In genomic region chr2:152789591-152789999, GRCm38 (mm10) we compare ENCODE assay signal across 8 mouse cellular contexts. TPM values are rescaled to one million over a fixed set of nuclear protein-coding genes. Genes with fewer than 3 reads are reported as not detected.
A peak's percentile ranks its signal among the peaks of the same experiment; 100 is the strongest.
DNase-seq lines count a peak whose midpoint lies in the region; ATAC-seq and TF ChIP-seq lines count a peak whose summit lies in the region.

No protein-coding gene starts in this region.

- H3K4me2 ChIP-seq in midbrain, embryonic 16.5 days (ENCODE audit: low read length), result no peak overlapping the region
- H3K4me2 ChIP-seq in intestine, postnatal 0 days (replicated peaks; ENCODE audit: low read depth), result no peak overlapping the region
- no peak overlapping the region for H3K4me2 ChIP-seq in stomach, postnatal 0 days (replicated peaks; ENCODE audit: low read depth)

- ATAC-seq in midbrain, embryonic 16.5 days, result no peak
- peak; percentile 58 for ATAC-seq in granulocyte monocyte progenitor cell, adult 5-6 weeks (replicated peaks; ENCODE audit: poor library complexity, severe bottlenecking)
- ATAC-seq in intestine, postnatal 0 days, result no peak
- peak; percentile 74 for ATAC-seq in megakaryocyte, adult 5-6 weeks (ENCODE audit: poor library complexity, severe bottlenecking)
- 0 out of 2 replicates have a peak, but pooled peaks have one; percentile 35 for ATAC-seq in stomach, postnatal 0 days (ENCODE audit: low FRiP score, low TSS enrichment)

- no peak for TF ChIP-seq CTCF in intestine, postnatal 0 days (IDR thresholded peaks at IDR 0.05; ENCODE audit: low read depth)
- TF ChIP-seq CTCF in stomach, postnatal 0 days (IDR thresholded peaks at IDR 0.05; ENCODE audit: low read depth), result no peak

- peaks cover 25% of the 10 kb centered on the region for H3K4me1 ChIP-seq in midbrain, embryonic 10.5 days
- peaks cover 4% of the 10 kb centered on the region; the same call in 1 of the 2 replicates for H3K4me1 ChIP-seq in midbrain, embryonic 16.5 days (ENCODE audit: control insufficient read depth, insufficient read depth, low read length)
- H3K4me1 ChIP-seq in intestine, postnatal 0 days (replicated peaks; ENCODE audit: control insufficient read depth, insufficient read depth, low read length), result no peaks in the 10 kb centered on the region
- H3K4me1 ChIP-seq in stomach, postnatal 0 days (replicated peaks; ENCODE audit: control insufficient read depth, insufficient read depth), result peaks cover 19% of the 10 kb centered on the region

- no peak overlapping the region for H3K4me3 ChIP-seq in midbrain, embryonic 10.5 days
- H3K4me3 ChIP-seq in midbrain, embryonic 16.5 days (ENCODE audit: low read depth, low read length), result no peak overlapping the region
- H3K4me3 ChIP-seq in intestine, postnatal 0 days (ENCODE audit: low read depth, low read length), result no peak overlapping the region
- H3K4me3 ChIP-seq in stomach, postnatal 0 days (ENCODE audit: low read depth, low read length), result no peak overlapping the region

- no peak overlapping the region for H3K9ac ChIP-seq in midbrain, embryonic 16.5 days (ENCODE audit: low read depth, low read length)
- H3K9ac ChIP-seq in intestine, postnatal 0 days (ENCODE audit: low read depth, low read length), result no peak overlapping the region
- H3K9ac ChIP-seq in stomach, postnatal 0 days (ENCODE audit: low read length), result no peak overlapping the region

- no peak for TF ChIP-seq EP300 in stomach, postnatal 0 days (optimal IDR thresholded peaks at IDR 0.05)

- H3K36me3 ChIP-seq in midbrain, embryonic 10.5 days, result peaks cover 25% of the 10 kb centered on the region
- no peaks in the 10 kb centered on the region for H3K36me3 ChIP-seq in midbrain, embryonic 16.5 days (ENCODE audit: control insufficient read depth, insufficient read depth, low read length)
- H3K36me3 ChIP-seq in intestine, postnatal 0 days (ENCODE audit: control insufficient read depth, insufficient read depth), result no peaks in the 10 kb centered on the region; the same call in 1 of the 2 replicates
- no peaks in the 10 kb centered on the region for H3K36me3 ChIP-seq in stomach, postnatal 0 days (ENCODE audit: control insufficient read depth, insufficient read depth, low read length)

- no peaks in the 10 kb centered on the region for H3K9me3 ChIP-seq in midbrain, embryonic 10.5 days (replicated peaks)
- H3K9me3 ChIP-seq in midbrain, embryonic 16.5 days (replicated peaks; ENCODE audit: control insufficient read depth, low read length, poor library complexity, severe bottlenecking), result no peaks in the 10 kb centered on the region
- no peaks in the 10 kb centered on the region for H3K9me3 ChIP-seq in intestine, postnatal 0 days (ENCODE audit: control insufficient read depth)
- no peaks in the 10 kb centered on the region for H3K9me3 ChIP-seq in stomach, postnatal 0 days (ENCODE audit: control insufficient read depth, low read length)

- peak overlapping the region; percentile 72 for H3K27ac ChIP-seq in midbrain, embryonic 10.5 days (replicated peaks)
- H3K27ac ChIP-seq in midbrain, embryonic 16.5 days (ENCODE audit: low read length), result no peak overlapping the region
- H3K27ac ChIP-seq in intestine, postnatal 0 days (ENCODE audit: low read depth, low read length), result peak overlapping the region; percentile 28
- H3K27ac ChIP-seq in stomach, postnatal 0 days (replicated peaks), result peak overlapping the region; percentile 65

- WGBS in midbrain, embryonic 10.5 days, result 69% methylated on average over 4 of the region's 4 CpGs
- 76% methylated on average over 4 of the region's 4 CpGs for WGBS in midbrain, embryonic 16.5 days
- WGBS in intestine, postnatal 0 days, result 18% methylated on average over 4 of the region's 4 CpGs
- 20% methylated on average over 4 of the region's 4 CpGs for WGBS in stomach, postnatal 0 days

- DNase-seq in midbrain, embryonic 10.5 days (ENCODE audit: low spot score), result no peak
- DNase-seq in stomach, postnatal 0 days (ENCODE audit: low spot score), result no peak
- no peak for DNase-seq in right cerebral cortex, postnatal 36 days (ENCODE audit: low spot score in 2 of 2)
- DNase-seq in frontal cortex, postnatal 25 days (ENCODE audit: low spot score in 2 of 2), result no peak

- no peaks in the 10 kb centered on the region for H3K27me3 ChIP-seq in midbrain, embryonic 10.5 days (ENCODE audit: low read depth, poor library complexity, severe bottlenecking)
- no peaks in the 10 kb centered on the region for H3K27me3 ChIP-seq in midbrain, embryonic 16.5 days (ENCODE audit: control insufficient read depth, insufficient read depth, low read depth, low read length)
- H3K27me3 ChIP-seq in intestine, postnatal 0 days (replicated peaks; ENCODE audit: control insufficient read depth, insufficient read depth, low read length), result no peaks in the 10 kb centered on the region
- no peaks in the 10 kb centered on the region for H3K27me3 ChIP-seq in stomach, postnatal 0 days (ENCODE audit: control insufficient read depth, insufficient read depth, low read length)

RNA-seq across cellular contexts. Expression of gene Cox4i2, which starts 35.6 kb away (rescaled TPM):
- 4.2 and 4.6 TPM in 2 replicates for polyA plus RNA-seq in midbrain, embryonic 10.5 days (2016; fragmentation: Nextera tagmentation; extraction: Ambion mirVana)
- polyA plus RNA-seq in midbrain, embryonic 16.5 days (2015; fragmentation: Nextera tagmentation; extraction: Ambion mirVana), result 5.0 and 5.4 TPM in 2 replicates
- total RNA-seq in granulocyte monocyte progenitor cell, adult 5-6 weeks (2014; fragmentation: Nextera tagmentation), result 6.8 and 13.0 TPM in 2 replicates
- 6.0 TPM in 1 of 2 replicates, not detected in the other for total RNA-seq in granulocyte monocyte progenitor cell, adult 5-6 weeks (2017)
- 9.3 and 9.5 TPM in 2 replicates for polyA plus RNA-seq in intestine, postnatal 0 days (2015; fragmentation: Nextera tagmentation; extraction: Ambion mirVana)
- 0.20 and 0.55 TPM in 2 replicates for total RNA-seq in megakaryocyte, adult 5-6 weeks (2015)
- 0.41 TPM in 1 of 2 replicates, not detected in the other for total RNA-seq in megakaryocyte, adult 5-6 weeks (2017)
- 9.8 and 10.6 TPM in 2 replicates for polyA plus RNA-seq in stomach, postnatal 0 days (2015; fragmentation: Nextera tagmentation; extraction: Ambion mirVana)

RNA-seq across cellular contexts. Expression of gene Bcl2l1, which starts 41.9 kb away (rescaled TPM):
- 107 and 128 TPM in 2 replicates for polyA plus RNA-seq in midbrain, embryonic 10.5 days (2016; fragmentation: Nextera tagmentation; extraction: Ambion mirVana)
- 186 and 194 TPM in 2 replicates for polyA plus RNA-seq in midbrain, embryonic 16.5 days (2015; fragmentation: Nextera tagmentation; extraction: Ambion mirVana)
- 13.2 and 27.8 TPM in 2 replicates for total RNA-seq in granulocyte monocyte progenitor cell, adult 5-6 weeks (2014; fragmentation: Nextera tagmentation)
- 10.3 and 25.2 TPM in 2 replicates for total RNA-seq in granulocyte monocyte progenitor cell, adult 5-6 weeks (2017)
- polyA plus RNA-seq in intestine, postnatal 0 days (2015; fragmentation: Nextera tagmentation; extraction: Ambion mirVana), result 58.5 and 62.5 TPM in 2 replicates
- total RNA-seq in megakaryocyte, adult 5-6 weeks (2015), result 7.1 and 9.3 TPM in 2 replicates
- 9.3 and 12.8 TPM in 2 replicates for total RNA-seq in megakaryocyte, adult 5-6 weeks (2017)
- 45.6 and 48.7 TPM in 2 replicates for polyA plus RNA-seq in stomach, postnatal 0 days (2015; fragmentation: Nextera tagmentation; extraction: Ambion mirVana)

RNA-seq across cellular contexts. Expression of gene Id1, which starts 53.5 kb away (rescaled TPM):
- polyA plus RNA-seq in midbrain, embryonic 10.5 days (2016; fragmentation: Nextera tagmentation; extraction: Ambion mirVana), result 70.2 and 86.2 TPM in 2 replicates
- 23.7 and 35.7 TPM in 2 replicates for polyA plus RNA-seq in midbrain, embryonic 16.5 days (2015; fragmentation: Nextera tagmentation; extraction: Ambion mirVana)
- 5.5 and 7.6 TPM in 2 replicates for total RNA-seq in granulocyte monocyte progenitor cell, adult 5-6 weeks (2014; fragmentation: Nextera tagmentation)
- 5.0 and 6.6 TPM in 2 replicates for total RNA-seq in granulocyte monocyte progenitor cell, adult 5-6 weeks (2017)
- polyA plus RNA-seq in intestine, postnatal 0 days (2015; fragmentation: Nextera tagmentation; extraction: Ambion mirVana), result 76.1 and 92.4 TPM in 2 replicates
- total RNA-seq in megakaryocyte, adult 5-6 weeks (2015), result 28.4 and 48.3 TPM in 2 replicates
- total RNA-seq in megakaryocyte, adult 5-6 weeks (2017), result 35.0 and 40.1 TPM in 2 replicates
- 191 and 228 TPM in 2 replicates for polyA plus RNA-seq in stomach, postnatal 0 days (2015; fragmentation: Nextera tagmentation; extraction: Ambion mirVana)

RNA-seq across cellular contexts. Expression of gene Tpx2, which starts 58.2 kb away (rescaled TPM):
- 153 TPM in 2 replicates for polyA plus RNA-seq in midbrain, embryonic 10.5 days (2016; fragmentation: Nextera tagmentation; extraction: Ambion mirVana)
- polyA plus RNA-seq in midbrain, embryonic 16.5 days (2015; fragmentation: Nextera tagmentation; extraction: Ambion mirVana), result 10.5 and 11.1 TPM in 2 replicates
- total RNA-seq in granulocyte monocyte progenitor cell, adult 5-6 weeks (2014; fragmentation: Nextera tagmentation), result 51.4 and 56.0 TPM in 2 replicates
- total RNA-seq in granulocyte monocyte progenitor cell, adult 5-6 weeks (2017), result 96.9 and 105 TPM in 2 replicates
- polyA plus RNA-seq in intestine, postnatal 0 days (2015; fragmentation: Nextera tagmentation; extraction: Ambion mirVana), result 15.3 and 16.1 TPM in 2 replicates
- total RNA-seq in megakaryocyte, adult 5-6 weeks (2015), result 102 TPM in 2 replicates
- 122 and 126 TPM in 2 replicates for total RNA-seq in megakaryocyte, adult 5-6 weeks (2017)
- polyA plus RNA-seq in stomach, postnatal 0 days (2015; fragmentation: Nextera tagmentation; extraction: Ambion mirVana), result 14.0 and 17.7 TPM in 2 replicates

Comparison
In these comparisons a context has a peak if more than half of its experiments do, and no peak if none do; other contexts are left out.
1. ATAC-seq: peak in granulocyte monocyte progenitor cell, adult 5-6 weeks (single experiment), megakaryocyte, adult 5-6 weeks (single experiment) and stomach, postnatal 0 days (single experiment); none in midbrain, embryonic 16.5 days (single experiment) and intestine, postnatal 0 days (single experiment).